12 mouse cellular contexts compared by ENCODE assay signal in the genomic region with DNA sequence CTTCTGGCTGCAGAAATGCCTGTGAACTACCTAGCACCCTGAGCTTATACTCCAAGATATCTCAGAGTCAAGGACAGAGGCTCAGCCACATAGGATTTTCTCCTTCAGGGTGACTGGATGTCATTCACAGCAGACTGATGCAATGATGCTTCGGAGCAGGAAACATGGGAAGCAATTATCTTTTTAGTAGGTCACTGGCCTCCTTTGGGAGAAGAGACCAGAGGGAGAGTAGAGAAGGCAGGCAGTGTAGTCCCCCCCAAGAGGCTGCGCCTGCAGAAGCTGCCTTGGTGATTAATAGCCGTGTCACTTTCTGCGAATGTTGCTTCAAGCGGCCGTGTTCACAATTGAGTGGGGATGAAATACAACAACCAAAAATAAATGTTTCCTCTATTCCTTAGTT.
DNase-seq lines count a peak whose midpoint lies in the region; ATAC-seq and TF ChIP-seq lines count a peak whose summit lies in the region.
"Had no signal": no experiment of that assay in that cellular context is flagged by ENCODE, and none has a peak within 500 bp of the region (broad histone marks: within the 10 kb centered on the region; RNA-seq: fewer than 3 reads in every experiment).

No protein-coding gene starts in this region.

- 0 out of 2 replicates have a peak overlapping the region, but pooled peaks have one; percentile 21 for H3K4me2 ChIP-seq in kidney, postnatal 0 days (ENCODE audit: low read length)
- H3K4me2 ChIP-seq in myocyte (ENCODE audit: low read depth) = peak overlapping the region; percentile 72
- no peak overlapping the region for H3K4me2 ChIP-seq in heart, embryonic 11.5 days
- H3K4me2 ChIP-seq: embryonic facial prominence, embryonic 12.5 days; lung, embryonic 15.5 days had no signal

- no peak for ATAC-seq in kidney, postnatal 0 days (replicated peaks; ENCODE audit: low FRiP score, low read depth)
- ATAC-seq in heart, embryonic 11.5 days (replicated peaks; ENCODE audit: insufficient number of reproducible peaks, low FRiP score, low TSS enrichment) = no peak
- ATAC-seq: Patski had no signal

- no peak overlapping the region for H3ac ChIP-seq in myocyte (ENCODE audit: control insufficient read depth, insufficient read length)

- no peak for TF ChIP-seq POLR2A in myocyte (IDR thresholded peaks at IDR 0.05; ENCODE audit: insufficient read length, low read depth)

- 10% methylated on average over 6 of the region's 6 CpGs for WGBS in kidney, postnatal 0 days
- WGBS in heart, embryonic 11.5 days (ENCODE audit: insufficient replicate concordance) = 69% methylated on average over 6 of the region's 6 CpGs

- no peaks in the 10 kb centered on the region for H3K27me3 ChIP-seq in kidney, postnatal 0 days (ENCODE audit: insufficient read depth, low read length)
- H3K27me3 ChIP-seq in myocyte (ENCODE audit: control insufficient read depth, insufficient read depth, insufficient read length) = no peaks in the 10 kb centered on the region
- no peaks in the 10 kb centered on the region for H3K27me3 ChIP-seq in heart, embryonic 11.5 days (ENCODE audit: control insufficient read depth, insufficient read depth, low read length)
- H3K27me3 ChIP-seq: embryonic facial prominence, embryonic 12.5 days; lung, embryonic 15.5 days had no signal

- peak; percentile 12 for DNase-seq in cerebellum, adult 9-11 months
- DNase-seq in cerebellum, adult 11-12 months = no peak
- peak; percentile 50 for DNase-seq in kidney, postnatal 0 days (ENCODE audit: low spot score)
- DNase-seq in kidney, postnatal 25 days = no peak
- peak; percentile 5 for DNase-seq in Muller cell, postnatal 12 days (ENCODE audit: inconsistent ontology term)
- DNase-seq in gastrocnemius, postnatal 4 days (ENCODE audit: low spot score in 2 of 2) = no peak

- H3K79me2 ChIP-seq in myocyte (ENCODE audit: control insufficient read depth, insufficient read depth) = no peaks in the 10 kb centered on the region

- H3K36me3 ChIP-seq in kidney, postnatal 0 days (ENCODE audit: insufficient read depth, low read length) = no peaks in the 10 kb centered on the region
- H3K36me3 ChIP-seq in myocyte (ENCODE audit: control insufficient read depth, insufficient read depth) = no peaks in the 10 kb centered on the region
- H3K36me3 ChIP-seq in heart, embryonic 11.5 days (ENCODE audit: control insufficient read depth, insufficient read depth, low read length) = no peaks in the 10 kb centered on the region
- H3K36me3 ChIP-seq: embryonic facial prominence, embryonic 12.5 days; lung, embryonic 15.5 days had no signal

- no peak overlapping the region for H3K9ac ChIP-seq in kidney, postnatal 0 days (ENCODE audit: low read depth, low read length)
- no peak overlapping the region for H3K9ac ChIP-seq in heart, embryonic 11.5 days (ENCODE audit: low read depth, low read length)
- H3K9ac ChIP-seq: embryonic facial prominence, embryonic 12.5 days; lung, embryonic 15.5 days had no signal

- no peak overlapping the region for H3K4me3 ChIP-seq in kidney, postnatal 0 days (replicated peaks; ENCODE audit: low read depth, low read length)
- H3K4me3 ChIP-seq in myocyte = no peak overlapping the region
- H3K4me3 ChIP-seq in heart, embryonic 11.5 days (ENCODE audit: low read depth, low read length) = no peak overlapping the region
- H3K4me3 ChIP-seq: embryonic facial prominence, embryonic 12.5 days; lung, embryonic 15.5 days had no signal

- TF ChIP-seq CTCF in kidney, postnatal 0 days (IDR thresholded peaks at IDR 0.05; ENCODE audit: low read depth) = no peak

- no peaks in the 10 kb centered on the region for H3K9me3 ChIP-seq in kidney, postnatal 0 days (replicated peaks; ENCODE audit: low read length)
- H3K9me3 ChIP-seq in heart, embryonic 11.5 days (replicated peaks; ENCODE audit: control insufficient read depth, low read length) = no peaks in the 10 kb centered on the region
- H3K9me3 ChIP-seq: embryonic facial prominence, embryonic 12.5 days; lung, embryonic 15.5 days had no signal

- H3K27ac ChIP-seq in kidney, postnatal 0 days = no peak overlapping the region
- no peak overlapping the region for H3K27ac ChIP-seq in heart, embryonic 11.5 days (ENCODE audit: low read depth, low read length)
- H3K27ac ChIP-seq: embryonic facial prominence, embryonic 12.5 days; lung, embryonic 15.5 days; stomach, postnatal 0 days had no signal

- no peaks in the 10 kb centered on the region for H3K4me1 ChIP-seq in kidney, postnatal 0 days (replicated peaks; ENCODE audit: insufficient read depth, low read length)
- no peaks in the 10 kb centered on the region for H3K4me1 ChIP-seq in heart, embryonic 11.5 days (ENCODE audit: control insufficient read depth, insufficient read depth, low read length)

TF ChIP-seq in myocyte, 11 proteins besides CTCF, POLR2A, EP300 and RAD21:
- TF ChIP-seq E2F4 (IDR thresholded peaks at IDR 0.05; ENCODE audit: insufficient read depth) = no peak
- TF ChIP-seq CEBPB (IDR thresholded peaks at IDR 0.05; ENCODE audit: insufficient read depth, poor library complexity, severe bottlenecking) = peak; percentile 96
- no peak for TF ChIP-seq REST (IDR thresholded peaks at IDR 0.05; ENCODE audit: insufficient read depth, insufficient read length)

Comparison
In these comparisons a context has a peak if more than half of its experiments do, and no peak if none do; other contexts are left out.
1. DNase-seq: peak in cerebellum, adult 9-11 months (single experiment), kidney, postnatal 0 days (single experiment) and Muller cell, postnatal 12 days (single experiment); none in cerebellum, adult 11-12 months (single experiment), kidney, postnatal 25 days (0 of 2) and gastrocnemius, postnatal 4 days (0 of 2).